Mouse (Mus musculus) embryonic fibroblast, embryonic 13.5 days (primary cell): ENCODE measurements at regions not wholly inside any gene's neighbourhood (a gene's known extent, or its start where the extent isn't known, plus 50 kb on each side); places are given as distances from the start of the nearest gene placed in this dataset.

Experiments used
- H3K27ac ChIP-seq: 2 replicates; pipeline ENCODE4 v1.5.1; 2012; ENCODE audit warnings: low read length, control low read depth, inconsistent platforms; ENCODE audit not compliant: insufficient read depth
- H3K4me1 ChIP-seq: 2 replicates; pipeline ENCODE4 v1.6.1; 2011; ENCODE audit warnings: low read length; ENCODE audit not compliant: control insufficient read depth, insufficient read depth
- H3K4me3 ChIP-seq: 2 replicates; pipeline ENCODE4 v1.5.1; 2011; ENCODE audit warnings: mild to moderate bottlenecking, control low read depth, low read length; ENCODE audit not compliant: insufficient read depth
- CTCF ChIP-seq: IDR thresholded peaks from 2 replicates; pipeline ENCODE4 v1.5.1; 2011; ENCODE audit warnings: mild to moderate bottlenecking, control low read depth, low read length, moderate library complexity, borderline replicate concordance; ENCODE audit not compliant: insufficient read depth
- POLR2A ChIP-seq: IDR thresholded peaks from 2 replicates; pipeline ENCODE4 v1.6.1; 2011; ENCODE audit warnings: low read depth, mild to moderate bottlenecking, control low read depth, low read length, moderate library complexity

DNA sequence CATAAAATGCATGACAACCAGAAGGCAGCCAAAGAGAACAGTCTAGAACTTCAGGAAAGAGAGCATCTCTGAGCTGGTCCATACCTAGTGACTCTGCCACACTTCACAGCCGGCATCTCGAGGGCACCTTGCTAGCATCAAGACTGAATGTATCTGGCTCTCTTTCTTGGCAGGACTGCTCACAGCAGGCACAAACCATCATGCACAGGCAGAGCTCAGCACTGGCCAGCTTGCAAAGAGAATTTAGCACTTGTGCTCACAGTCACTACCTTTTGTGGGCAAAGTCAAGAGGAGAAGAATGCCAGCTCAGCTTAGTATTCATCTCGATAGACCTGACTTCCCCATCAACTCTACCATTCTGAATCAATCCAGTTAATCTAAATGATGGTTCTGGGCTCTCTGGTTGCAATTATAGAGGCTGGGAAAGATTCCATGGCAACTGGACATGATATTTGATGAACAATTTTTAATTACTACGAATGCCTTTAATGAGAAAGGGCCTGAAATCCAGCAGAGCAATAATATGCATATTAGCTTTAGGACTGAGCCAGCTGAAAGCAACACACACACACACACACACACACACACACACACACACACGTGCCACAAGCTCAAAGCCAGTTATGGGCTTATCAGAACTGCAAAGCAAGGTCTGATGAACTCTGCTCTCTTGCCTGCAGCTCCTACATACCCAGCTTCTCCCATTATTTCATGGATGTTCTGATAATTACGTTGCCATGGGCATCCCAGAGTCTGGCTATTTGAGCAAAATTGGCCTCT lies 686.0 kb downstream of the Pdcd6ip start:
- TF ChIP-seq CTCF (no peak), POLR2A (no peak)
- Histone ChIP-seq H3K4me1 (no peaks in the 10 kb centered on the region), H3K4me3 (no peak overlapping the region), H3K27ac (no peak overlapping the region)

- TF ChIP-seq CTCF, result no peak
- no peak for TF ChIP-seq POLR2A
- H3K4me3 ChIP-seq, result no peak overlapping the region
- no peaks in the 10 kb centered on the region for H3K4me1 ChIP-seq
- peak overlapping the region; percentile 70 for H3K27ac ChIP-seq
Measured at GRCm38 (mm10) chr9:113019576-113019975, 688.5 kb downstream of the Pdcd6ip start.

- H3K4me1 ChIP-seq, result peaks cover 14% of the 10 kb centered on the region
Measured at GRCm38 (mm10) chr9:113008106-113008505, 700.0 kb downstream of the Pdcd6ip start.

DNA sequence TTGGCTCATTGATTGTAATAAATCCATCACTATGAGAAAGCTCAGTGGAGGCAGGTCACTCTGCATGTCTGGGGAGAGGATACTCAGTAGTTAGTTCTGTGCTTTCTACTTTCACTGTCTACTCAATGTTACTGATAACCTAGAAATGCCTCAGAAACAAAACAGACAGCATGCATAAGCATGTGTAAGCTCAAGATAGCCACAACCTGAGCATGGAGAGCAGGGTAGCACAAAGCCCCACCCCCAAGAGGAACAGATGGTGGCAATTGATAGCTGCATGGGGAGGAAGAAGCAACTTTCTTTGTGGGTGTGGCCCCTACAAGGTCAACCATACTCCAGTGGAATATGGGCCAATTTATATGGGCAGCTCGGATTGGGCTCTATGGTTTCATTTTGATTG lies 711.9 kb downstream of the Pdcd6ip start:
- TF ChIP-seq CTCF, result no peak
- no peak for TF ChIP-seq POLR2A
- H3K4me1 ChIP-seq, result peaks cover 4% of the 10 kb centered on the region; the same call in 1 of the 2 replicates
- H3K4me3 ChIP-seq, result no peak overlapping the region
- no peak overlapping the region for H3K27ac ChIP-seq

More at GRCm38 (mm10) chr9:113008106-113008505, 700.0 kb downstream of the Pdcd6ip start:
- Histone ChIP-seq H3K4me3 (no peak overlapping the region), H3K27ac (peak overlapping the region; percentile 31; the same call in 1 of the 2 replicates)
- TF ChIP-seq POLR2A, result no peak
- no peak for TF ChIP-seq CTCF

GRCm38 (mm10) chr9:112994774-112995173 lies 713.3 kb downstream of the Pdcd6ip start:
- no peak for TF ChIP-seq CTCF
- no peak for TF ChIP-seq POLR2A

DNA sequence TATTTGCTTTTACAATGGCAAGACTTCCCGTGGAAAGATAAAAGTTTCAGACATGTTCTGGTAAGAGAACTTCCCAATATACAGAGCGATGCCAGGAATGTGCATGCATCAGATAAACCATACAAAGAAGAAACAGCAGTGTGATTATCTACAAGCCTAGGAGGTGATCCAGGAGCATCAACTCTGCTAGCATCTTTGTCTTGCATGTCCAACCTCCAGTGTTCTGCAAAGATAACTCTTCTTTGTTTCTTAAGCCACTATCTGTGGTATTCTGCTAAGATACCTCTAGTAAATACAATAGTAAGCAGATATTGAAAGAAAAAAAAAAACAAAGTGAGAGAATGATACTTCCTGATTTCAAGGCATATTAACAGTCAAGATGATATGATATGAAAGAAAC lies 714.4 kb downstream of the Pdcd6ip start:
- Histone ChIP-seq H3K4me1 (peaks cover 4% of the 10 kb centered on the region; the same call in 1 of the 2 replicates), H3K27ac (no peak overlapping the region), H3K4me3 (no peak overlapping the region)
- no peak for TF ChIP-seq POLR2A

More at GRCm38 (mm10) chr9:112994774-112995173, 713.3 kb downstream of the Pdcd6ip start:
- Histone ChIP-seq H3K27ac (no peak overlapping the region), H3K4me1 (peaks cover 4% of the 10 kb centered on the region; the same call in 1 of the 2 replicates), H3K4me3 (no peak overlapping the region)

GRCm38 (mm10) chr9:112992937-112993336 lies 715.1 kb downstream of the Pdcd6ip start:
- H3K4me3 ChIP-seq, result no peak overlapping the region
- TF ChIP-seq CTCF, result no peak
- TF ChIP-seq POLR2A, result no peak

DNA sequence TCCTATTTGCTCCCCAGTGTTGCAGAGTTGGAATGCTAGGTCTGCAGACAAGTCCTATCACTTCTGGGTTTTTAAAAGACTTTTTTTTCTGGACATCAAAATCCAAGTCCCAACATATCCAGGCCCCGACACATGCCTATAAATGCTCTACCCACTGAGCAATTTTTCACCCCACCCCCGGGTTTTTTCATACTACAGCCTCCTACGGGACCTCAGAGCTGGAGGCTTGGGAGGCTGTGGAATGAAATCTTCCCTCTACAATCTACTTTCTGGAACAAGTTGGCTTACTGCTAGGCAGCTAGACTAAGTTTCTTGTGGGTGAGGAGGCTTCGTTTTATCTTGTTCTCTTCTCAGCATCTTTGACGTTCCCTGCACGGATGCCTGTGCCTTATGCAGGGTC lies 724.7 kb downstream of the Pdcd6ip start:
- TF ChIP-seq CTCF (no peak), POLR2A (no peak)
- Histone ChIP-seq H3K4me3 (no peak overlapping the region), H3K4me1 (no peaks in the 10 kb centered on the region), H3K27ac (no peak overlapping the region)

More at GRCm38 (mm10) chr9:112992937-112993336, 715.1 kb downstream of the Pdcd6ip start:
- peaks cover 4% of the 10 kb centered on the region; the same call in 1 of the 2 replicates for H3K4me1 ChIP-seq
- H3K27ac ChIP-seq, result no peak overlapping the region

- no peak overlapping the region for H3K27ac ChIP-seq
- no peak overlapping the region for H3K4me3 ChIP-seq
- TF ChIP-seq CTCF (no peak), POLR2A (no peak)
- peaks cover 10% of the 10 kb centered on the region; the same call in 1 of the 2 replicates for H3K4me1 ChIP-seq
Measured at GRCm38 (mm10) chr9:112951567-112951966, 715.8 kb upstream of the Arpp21 start.

- H3K4me3 ChIP-seq, result no peak overlapping the region
- H3K4me1 ChIP-seq, result peaks cover 10% of the 10 kb centered on the region; the same call in 1 of the 2 replicates
- TF ChIP-seq CTCF (no peak), POLR2A (no peak)
- peak overlapping the region; percentile 77 for H3K27ac ChIP-seq
Measured at GRCm38 (mm10) chr9:112950056-112950455, 714.3 kb upstream of the Arpp21 start.

DNA sequence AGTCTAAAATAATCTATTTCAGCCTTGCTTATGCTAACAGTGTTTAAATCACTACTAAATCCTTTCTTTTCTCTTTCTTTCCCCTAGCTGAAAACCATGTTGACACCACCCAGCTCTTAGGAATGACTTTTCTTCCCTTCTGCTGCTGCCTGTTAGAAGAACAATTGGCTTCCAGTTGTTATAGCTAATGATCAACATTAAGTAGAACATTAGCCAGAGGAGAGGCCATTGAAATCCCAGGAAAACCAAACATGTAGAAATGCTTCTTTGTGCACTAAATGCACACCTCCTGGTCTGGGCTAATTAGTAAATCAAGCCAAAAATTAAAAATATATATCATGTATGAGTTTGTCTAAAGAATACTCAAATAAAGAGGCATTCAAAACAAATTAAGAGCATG lies 703.0 kb upstream of the Arpp21 start:
- H3K27ac ChIP-seq, result no peak overlapping the region
- no peaks in the 10 kb centered on the region for H3K4me1 ChIP-seq
- no peak overlapping the region for H3K4me3 ChIP-seq
- no peak for TF ChIP-seq POLR2A
- no peak for TF ChIP-seq CTCF
